Mouse (Mus musculus): ENCODE data around the gene Eif3i.

The Eif3i gene

DNA sequence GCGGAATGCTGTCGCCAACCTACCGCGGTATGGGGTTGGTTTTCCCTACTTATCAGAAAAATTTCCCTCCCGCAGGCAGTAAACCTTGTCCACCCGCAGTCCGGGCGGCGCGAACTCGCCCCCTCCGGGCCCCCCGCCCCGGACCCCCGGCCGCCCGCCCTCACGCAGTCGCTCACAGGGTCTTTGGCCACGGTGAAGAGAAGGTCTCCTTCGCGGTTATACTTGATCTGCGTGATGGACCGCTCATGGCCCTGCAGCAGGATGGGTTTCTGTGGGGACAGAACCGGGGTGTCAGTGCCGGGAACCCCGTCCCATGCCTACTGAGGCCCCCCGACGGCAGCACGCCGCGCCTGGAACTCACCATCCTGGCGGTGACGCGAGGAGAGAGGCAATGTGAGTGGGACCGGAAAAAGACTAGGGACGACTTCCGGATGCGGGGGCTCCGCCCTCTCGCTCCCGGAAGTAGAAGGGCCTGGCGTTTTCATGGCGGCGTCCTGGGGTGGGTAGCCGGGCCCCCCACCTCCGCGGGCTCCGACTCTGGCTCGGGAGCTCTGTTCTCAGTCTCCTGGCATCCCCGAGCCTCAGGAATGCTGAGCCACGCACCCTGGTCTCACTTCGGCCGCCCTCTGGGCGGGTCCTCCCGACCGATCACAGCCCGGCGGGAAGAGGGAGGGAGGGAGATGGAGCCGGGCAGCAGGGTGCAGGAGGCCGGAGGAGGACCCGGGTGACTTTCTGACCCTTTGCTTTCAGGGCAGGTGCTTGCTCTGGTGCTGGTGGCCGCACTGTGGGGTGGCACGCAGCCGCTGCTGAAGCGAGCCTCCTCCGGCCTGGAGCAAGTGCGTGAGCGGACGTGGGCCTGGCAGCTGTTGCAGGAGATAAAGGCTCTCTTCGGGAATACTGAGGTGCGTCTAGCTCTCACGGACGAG is at the start of gene Eif3i, which contains the start of gene Tmem234:
Eif3i (minus strand) TSS at position 416 of the 926 bp plus-strand sequence.
Tmem234 (plus strand) TSS at position 436 of the 926 bp plus-strand sequence.
- in situ Hi-C loops (cut with MboI; ENCODE audit: low sequenced_read_pairs), result loop anchor here (10.0 to 25.0 kb wide), 2 partner anchors 56 to 238 kb away; partner anchors contain the start of gene Hdac1

DNA sequence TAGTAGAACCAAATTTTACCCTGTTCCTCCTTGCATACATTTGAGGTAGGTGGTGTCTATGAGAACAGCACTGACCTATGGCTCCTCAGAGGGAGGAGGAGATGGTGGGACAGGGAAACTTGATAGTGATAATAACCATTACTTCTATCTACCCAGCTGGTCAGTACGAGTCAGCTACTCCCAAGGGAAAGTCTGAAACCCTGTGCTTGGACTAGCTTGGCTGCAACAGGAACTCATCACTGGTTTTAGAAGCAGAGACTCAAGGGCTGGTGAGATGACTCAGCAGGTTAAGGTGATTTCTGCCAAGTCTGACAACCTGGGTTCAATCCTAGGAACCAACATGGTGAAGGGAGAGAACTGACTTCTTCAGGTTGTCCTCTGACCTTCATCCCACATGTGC is 48.2 kb upstream of the Eif3i start:
- in situ Hi-C loops (cut with MboI; ENCODE audit: low sequenced_read_pairs), result no loop called here

DNA sequence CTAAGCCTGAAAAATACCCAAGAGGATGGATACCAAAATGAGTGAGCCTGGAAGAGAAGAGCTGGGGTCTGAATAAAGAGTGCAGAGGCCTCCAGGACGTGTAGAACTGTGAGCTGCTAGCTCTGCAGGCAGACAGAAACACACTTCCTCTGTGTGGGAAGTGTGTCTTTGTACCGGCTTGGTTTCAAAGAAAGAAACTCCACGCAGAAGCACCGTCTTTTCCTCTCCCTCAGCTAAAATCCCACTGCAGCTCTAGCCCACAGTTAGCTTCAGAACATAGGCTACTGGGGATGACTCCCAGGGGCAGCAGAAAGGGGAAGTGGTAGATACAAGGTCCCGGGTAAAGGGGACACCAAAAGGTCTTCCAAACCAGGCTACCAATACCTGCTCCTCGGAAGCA is 44.8 kb upstream of the Eif3i start:
- in situ Hi-C loops (cut with MboI; ENCODE audit: low sequenced_read_pairs), result no loop called here

DNA sequence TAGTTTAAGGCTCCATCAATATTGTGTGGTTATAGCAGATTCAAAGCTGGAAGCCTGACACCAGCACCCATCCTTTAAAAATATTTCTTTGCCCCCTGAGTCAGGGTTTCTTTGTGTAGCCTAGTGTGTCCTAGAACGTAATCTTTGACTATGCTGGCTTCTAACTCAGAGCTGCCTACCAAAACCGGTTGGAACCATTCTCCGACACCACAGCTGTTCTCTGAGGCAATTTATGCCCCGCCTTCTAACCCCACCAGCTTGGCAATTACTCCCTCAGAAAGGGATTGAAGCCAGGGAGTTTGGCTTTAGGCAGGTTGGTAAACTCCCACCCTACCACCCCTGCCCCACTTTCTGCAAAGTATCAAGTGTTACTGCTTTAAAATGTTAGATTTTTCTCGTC is 41.3 kb upstream of the Eif3i start:
- in situ Hi-C loops (cut with MboI; ENCODE audit: low sequenced_read_pairs), result no loop called here

DNA sequence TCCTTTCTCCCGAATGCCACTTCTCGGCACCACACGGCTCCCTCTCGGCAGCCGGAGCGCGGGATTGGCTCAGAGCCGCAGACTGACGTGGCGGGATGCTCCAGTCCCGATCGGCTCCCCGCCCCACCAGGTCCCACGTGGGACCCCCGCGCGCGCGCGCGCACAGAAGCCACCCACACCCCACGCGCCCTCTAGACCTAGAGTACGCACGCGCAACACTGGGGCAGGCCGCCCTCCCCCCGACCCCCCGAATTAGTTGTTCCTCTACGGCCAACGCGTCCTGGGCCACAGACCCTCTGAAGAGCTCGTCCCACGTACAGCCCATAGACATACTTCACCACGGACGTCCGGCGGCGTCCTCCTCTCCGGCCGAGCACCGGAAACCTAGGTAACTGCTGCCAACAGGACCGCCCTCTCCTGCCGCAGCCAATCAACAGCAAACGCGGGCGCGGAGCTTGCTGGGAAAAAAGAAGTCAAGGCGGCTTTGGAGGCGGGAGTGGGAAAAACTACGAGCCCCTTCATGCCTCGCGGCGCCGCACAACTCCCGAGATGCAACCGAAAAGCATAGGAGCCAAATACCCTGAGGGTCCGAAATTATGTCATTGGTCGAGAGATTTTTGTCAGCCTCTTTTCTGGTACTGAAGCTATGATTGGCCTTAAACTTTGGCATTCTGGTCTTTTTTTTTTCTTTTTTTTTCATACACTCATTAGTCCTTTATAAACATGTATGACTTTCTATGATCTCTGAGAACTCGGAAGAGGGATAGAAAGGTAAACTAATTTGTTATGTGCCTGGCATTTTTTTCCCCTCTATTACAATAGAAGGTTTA is 40.4 kb upstream of the Eif3i start, which contains the start of gene Txlna:
Txlna (minus strand) TSS at position 428 of the 830 bp plus-strand sequence.
- in situ Hi-C loops (cut with MboI; ENCODE audit: low sequenced_read_pairs), result no loop called here

DNA sequence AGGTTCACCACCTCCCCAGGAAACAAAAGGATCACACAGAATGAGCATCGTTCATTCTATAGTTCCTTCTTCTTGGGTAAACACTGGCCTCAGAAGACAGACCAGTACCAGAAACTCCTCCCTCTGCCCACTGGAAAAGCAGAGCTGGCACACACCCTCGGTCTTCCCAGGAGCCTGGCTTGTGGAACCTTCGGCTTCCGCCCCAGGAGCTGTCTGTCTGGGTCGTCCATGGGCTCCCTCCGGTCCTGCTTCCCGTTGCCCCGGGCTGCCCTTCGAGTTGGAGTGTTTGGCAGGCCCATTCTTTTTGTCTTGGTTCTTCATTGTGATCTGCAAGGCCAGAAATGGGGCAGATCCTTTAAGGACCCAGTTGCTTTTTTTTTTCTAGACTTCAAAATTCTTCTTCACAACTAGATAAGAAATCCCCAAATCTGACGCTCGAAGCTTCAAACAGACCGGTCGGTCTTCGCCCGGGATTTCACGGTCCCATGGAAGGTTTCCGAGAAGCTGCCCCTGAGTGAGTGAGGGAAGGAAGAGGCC is 39.7 kb upstream of the Eif3i start:
- in situ Hi-C loops (cut with MboI; ENCODE audit: low sequenced_read_pairs), result no loop called here

DNA sequence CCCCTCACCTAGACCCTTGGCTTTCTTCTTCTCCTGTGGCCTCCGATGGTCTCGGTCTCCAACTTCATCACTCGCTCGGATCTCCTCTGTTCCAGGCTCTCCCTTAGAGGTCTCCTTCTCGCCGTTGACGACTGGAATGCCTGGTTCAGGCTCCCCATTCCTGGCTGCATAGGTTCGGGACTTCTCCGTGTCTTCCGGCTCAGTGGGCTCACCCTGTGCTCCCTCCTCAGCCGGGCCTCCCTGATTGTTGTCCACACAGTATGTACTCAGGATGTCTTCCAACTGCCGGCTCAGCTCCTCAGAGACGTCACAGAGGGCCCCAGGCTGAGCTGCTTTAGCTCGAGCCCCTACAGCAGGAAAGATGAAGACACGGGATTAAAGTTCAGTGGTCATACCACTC is 38.8 kb upstream of the Eif3i start:
- in situ Hi-C loops (cut with MboI; ENCODE audit: low sequenced_read_pairs), result no loop called here

DNA sequence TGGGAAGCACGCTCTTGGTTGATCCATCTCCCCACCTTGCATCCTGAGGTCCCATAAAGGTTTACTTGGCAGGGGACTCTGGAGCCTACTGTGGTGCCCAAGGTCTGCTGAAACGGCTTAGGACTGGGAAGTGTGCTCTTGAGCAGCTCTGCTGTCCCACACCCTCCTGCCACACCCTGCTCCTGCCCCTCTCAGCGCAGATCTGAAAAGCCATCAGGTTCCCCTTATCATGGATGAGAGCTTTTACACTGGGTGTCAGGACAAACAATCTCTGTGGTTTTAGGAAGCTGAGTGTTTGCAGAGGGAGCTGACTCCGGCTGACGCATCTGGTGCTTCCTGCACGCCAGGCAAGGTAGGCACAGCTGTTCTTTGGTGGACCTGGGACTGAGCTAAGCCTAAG is 33.4 kb upstream of the Eif3i start:
- in situ Hi-C loops (cut with MboI; ENCODE audit: low sequenced_read_pairs), result no loop called here

DNA sequence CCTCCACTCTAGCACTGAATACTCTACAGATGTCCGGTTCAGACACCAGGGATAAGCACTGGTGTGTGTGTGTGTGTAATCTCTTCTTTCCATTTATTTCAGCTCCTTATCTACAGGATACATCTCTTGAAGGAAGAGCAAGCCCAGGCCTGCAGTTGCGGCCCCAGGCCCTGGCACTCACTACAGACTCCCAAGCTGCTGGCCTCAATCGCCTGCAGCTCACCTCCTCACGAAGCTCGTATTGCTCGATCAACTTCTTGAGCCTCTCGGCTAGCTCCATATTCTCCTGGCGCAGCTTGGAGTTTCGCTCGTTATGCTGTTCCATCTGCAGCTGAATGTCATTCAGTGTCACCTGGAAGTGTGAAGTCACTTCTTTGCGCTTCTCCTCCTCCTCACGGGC is 31.4 kb upstream of the Eif3i start:
- in situ Hi-C loops (cut with MboI; ENCODE audit: low sequenced_read_pairs), result no loop called here

DNA sequence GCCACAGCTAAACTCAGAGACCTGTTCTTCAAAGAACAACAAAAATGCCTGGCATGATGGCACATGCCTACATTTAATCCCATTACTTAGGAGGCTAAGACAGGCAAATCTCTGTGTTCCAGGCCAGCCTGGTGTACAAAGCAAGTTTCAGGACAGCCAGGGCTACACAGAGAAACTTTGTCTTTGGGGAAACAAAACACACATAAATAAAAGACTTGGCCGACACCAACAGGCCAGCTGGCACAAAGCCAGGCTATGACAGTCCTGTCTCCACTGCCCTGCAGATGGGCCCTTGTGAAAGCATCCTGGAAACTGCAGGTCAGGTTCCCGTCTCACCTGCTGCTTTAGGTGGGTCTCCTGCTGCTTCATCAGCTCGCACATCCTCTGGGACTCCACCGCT is 30.5 kb upstream of the Eif3i start:
- in situ Hi-C loops (cut with MboI; ENCODE audit: low sequenced_read_pairs), result no loop called here

DNA sequence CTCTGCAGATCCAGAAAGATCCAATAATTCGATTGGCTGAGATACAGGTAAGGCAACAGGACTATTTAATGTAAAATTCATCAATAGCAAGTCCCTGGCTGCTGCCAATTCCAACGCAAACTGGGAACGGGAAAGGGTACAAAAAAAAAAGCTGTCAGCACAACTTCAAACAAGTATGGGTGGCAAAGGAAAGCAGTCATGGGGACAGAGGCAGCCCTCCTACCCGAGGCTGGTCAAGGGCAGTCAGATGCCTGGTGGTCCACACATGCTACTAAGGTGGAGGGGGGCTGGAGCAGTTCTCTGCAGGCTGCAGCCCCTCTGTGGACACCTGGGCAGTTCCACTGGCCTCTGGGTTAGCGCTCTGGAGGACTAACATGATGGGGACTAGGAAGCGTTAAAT is 25.6 kb upstream of the Eif3i start:
- in situ Hi-C loops (cut with MboI; ENCODE audit: low sequenced_read_pairs), result no loop called here

DNA sequence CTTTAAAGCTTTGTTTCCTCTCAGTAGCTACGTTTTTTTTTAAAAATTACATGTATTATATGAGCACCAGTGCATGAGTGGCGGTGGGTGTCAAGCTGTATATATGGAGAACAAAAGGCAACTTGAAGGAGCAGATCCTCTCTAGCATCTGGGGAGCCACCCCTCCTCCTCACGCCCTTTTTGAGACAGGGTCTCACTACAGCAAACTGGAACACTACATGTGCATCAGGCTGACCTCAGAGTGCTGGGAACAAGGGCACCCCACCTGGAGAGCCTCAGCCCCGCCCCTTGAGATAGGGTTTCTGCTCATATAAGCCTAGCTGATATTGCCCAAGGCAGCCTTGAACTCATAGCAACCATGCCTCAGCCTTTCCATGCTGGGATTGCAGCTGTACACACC is 25.0 kb upstream of the Eif3i start:
- in situ Hi-C loops (cut with MboI; ENCODE audit: low sequenced_read_pairs), result no loop called here

DNA sequence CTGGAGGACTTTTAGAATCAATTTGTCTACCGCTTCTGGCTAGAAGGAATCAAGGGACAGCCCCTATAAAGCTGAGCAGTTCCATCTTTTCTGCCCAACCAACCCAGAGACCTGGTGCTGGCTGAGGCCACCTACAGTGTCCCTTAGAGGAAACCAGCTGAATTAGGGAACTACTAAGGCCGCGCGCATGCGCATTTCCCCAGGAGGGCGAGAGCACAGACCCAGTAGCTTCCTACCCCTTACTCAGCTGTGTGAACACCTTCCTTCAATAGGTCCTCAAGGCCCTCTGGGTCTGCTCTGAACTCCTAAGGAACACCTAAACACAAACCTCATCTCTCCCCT is 24.6 kb upstream of the Eif3i start:
- in situ Hi-C loops (cut with MboI; ENCODE audit: low sequenced_read_pairs), result no loop called here

DNA sequence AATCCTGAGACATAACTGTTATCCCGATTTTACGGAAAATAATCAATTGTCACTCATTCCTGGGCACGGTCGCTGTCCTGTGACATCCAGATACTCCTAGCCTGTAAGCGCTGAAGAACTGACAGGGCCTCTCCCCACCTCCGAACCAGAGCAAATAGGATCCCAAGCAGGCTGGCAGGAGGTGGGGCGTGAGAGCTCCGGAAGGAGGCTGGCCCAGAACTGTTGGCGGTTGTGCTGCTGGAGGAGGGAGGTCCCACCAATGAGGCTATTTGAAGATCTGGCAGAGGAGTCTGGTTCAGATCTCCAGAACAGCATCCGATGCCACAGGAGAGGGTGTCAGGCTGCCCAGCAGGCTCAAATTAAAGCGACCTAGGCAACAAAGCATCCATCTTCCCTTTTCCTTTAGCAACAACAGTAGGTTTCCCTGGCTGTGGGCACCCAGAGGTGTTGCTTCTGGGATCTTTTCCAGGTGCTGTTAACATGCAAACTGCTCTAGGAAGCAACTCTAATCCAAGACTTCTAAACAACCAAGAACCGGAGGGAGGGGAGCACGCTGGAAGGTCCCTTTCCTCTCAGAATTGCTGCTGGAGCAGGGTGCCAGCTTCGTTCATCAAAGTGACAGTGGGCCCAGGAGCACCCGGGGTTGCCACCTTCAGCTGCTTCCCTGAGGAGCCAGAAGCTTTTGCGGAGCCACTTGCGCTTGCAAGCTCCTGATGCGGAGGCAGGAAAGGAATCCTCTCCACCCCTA is 24.0 kb upstream of the Eif3i start:
- in situ Hi-C loops (cut with MboI; ENCODE audit: low sequenced_read_pairs), result loop anchor here (25.0 kb wide), 1 partner anchor 262 kb away; no protein-coding TSS in a partner anchor

DNA sequence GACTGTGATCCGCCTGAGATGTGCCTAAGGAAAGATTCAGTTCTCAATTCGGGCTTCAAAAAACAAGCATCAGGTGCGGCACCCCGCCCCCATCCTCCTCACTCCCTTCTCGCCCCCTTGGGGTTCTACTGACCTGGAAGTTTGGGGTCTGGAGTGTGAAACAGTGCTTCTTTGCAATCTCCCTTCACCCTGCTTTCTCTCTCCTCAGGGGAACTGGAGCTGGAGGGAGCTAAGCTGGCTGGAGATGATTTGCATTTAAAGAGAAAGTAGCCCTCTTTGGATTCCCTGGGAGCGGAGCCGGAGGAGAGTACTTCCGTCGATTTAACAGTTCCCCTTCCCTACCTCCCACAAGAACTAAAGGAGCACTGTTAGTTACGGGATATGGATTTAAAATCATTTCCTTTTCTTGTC is 23.2 kb upstream of the Eif3i start, which contains the start of gene Ccdc28b:
Ccdc28b (minus strand) TSS at position 267 of the 411 bp plus-strand sequence.
- in situ Hi-C loops (cut with MboI; ENCODE audit: low sequenced_read_pairs), result loop anchor here (25.0 kb wide), 1 partner anchor 261 kb away; no protein-coding TSS in a partner anchor

DNA sequence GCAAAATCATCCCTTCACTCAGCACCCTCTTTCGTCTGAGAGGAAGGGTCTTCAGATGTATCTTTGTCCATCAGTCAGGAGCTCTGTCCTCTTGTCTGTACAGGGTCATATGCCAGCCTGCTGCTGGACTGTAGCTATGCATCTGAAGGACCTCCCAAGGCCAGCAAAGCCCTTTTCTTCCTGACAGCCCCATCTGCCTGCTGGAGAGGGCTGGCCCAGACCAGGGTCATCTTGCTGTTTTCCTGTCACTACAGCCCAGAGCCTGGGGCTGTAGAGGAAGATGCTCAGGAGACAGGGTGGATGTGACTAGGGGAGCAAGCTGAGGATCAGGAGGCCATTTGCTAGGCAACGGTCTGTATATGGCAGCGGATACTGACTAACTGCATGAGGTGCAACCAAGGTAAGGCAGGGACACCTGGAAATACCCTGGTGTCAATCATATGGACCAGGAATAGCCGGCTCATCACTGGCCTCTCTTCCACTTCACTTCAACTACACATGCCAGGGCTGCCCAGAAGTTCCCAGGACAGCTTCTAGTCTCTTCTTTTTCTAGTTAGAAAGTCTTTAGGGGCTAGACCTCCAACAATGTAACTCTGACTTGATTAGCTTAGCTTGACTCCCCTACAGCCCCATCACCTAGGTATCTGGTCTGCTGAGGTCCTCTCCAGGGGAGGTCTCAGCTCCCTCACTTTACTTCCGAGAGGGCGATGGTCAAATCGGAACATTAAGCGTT is 22.5 kb upstream of the Eif3i start:
- in situ Hi-C loops (cut with MboI; ENCODE audit: low sequenced_read_pairs), result loop anchor here (25.0 kb wide), 1 partner anchor 261 kb away; no protein-coding TSS in a partner anchor

DNA sequence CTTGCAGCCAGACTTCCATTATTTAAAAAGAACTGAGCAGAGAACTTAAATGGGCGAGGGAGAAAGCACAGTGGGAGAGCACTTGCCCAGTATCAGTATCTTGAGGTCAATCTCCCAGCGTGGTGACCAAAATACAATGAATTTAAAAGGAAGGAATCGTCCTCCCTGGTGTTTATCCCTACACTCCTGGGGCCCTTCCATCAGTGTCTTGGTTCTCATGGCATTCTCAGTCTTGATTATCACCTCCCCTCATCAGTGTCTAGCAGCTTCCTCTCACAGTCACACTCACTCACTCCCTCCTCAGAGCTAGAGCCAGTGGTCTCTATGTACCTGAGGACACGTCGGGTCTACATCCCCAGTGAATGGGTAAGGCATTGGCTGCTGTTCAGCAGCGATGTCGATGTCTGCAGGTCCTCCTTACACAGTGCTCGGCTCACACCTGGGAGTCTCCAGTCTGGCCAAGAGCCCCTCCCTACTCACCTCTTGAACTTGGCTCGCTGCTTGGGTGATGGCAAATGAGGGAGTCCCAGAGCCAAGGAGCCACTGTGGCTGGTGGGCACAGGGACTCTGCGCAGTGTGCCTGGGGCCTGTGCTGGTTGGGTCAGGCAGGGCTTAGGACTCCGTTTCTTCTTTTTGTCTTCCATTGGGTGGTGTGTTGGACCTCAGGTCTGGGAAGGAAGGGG is 21.8 kb upstream of the Eif3i start:
- in situ Hi-C loops (cut with MboI; ENCODE audit: low sequenced_read_pairs), result loop anchor here (25.0 kb wide), 1 partner anchor 260 kb away; no protein-coding TSS in a partner anchor

DNA sequence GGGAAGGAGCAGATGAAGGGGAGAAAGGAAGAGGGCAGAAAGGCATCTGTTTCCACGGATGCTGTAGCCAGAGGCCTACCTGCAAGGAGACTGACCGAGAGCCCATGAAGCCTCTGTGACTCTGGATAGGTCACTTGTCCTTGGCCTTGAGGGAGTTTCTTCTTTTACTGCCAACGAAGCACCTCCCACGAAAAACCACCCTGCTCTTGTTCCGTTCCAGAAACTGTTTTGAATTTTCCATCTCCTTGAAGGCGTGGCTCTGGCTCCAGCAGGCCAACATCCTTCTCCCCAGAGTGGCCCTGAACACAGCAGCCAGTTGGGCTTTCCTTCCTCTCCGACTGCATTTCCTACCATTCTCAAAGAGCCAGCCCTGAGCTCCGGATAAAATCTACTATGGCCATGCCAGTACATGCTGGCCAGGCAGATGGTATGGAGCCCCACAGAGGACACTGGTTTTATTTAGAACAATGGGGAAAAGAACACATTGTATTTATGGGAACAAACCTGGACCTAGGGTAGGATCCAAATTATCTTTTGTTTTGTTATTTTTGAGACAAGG is 20.9 kb upstream of the Eif3i start:
- in situ Hi-C loops (cut with MboI; ENCODE audit: low sequenced_read_pairs), result loop anchor here (25.0 kb wide), 1 partner anchor 259 kb away; no protein-coding TSS in a partner anchor
